Mouse (Mus musculus) intestine, postnatal 0 days (tissue): ENCODE measurements around the gene Mfsd11. TPM values are rescaled to one million over a fixed set of nuclear protein-coding genes. Genes with fewer than 3 reads are reported as not detected.

Experiments used
- ATAC-seq: fragments of 200-750 bp; cut with Nextera tagmentation; 2 replicates; pipeline ENCODE4 v1.8.0; 2017; ENCODE audit warnings: mild to moderate bottlenecking, moderate TSS enrichment, moderate library complexity
- H3K27ac ChIP-seq: fragments of 300-500 bp; sonication (generic); 2 replicates; pipeline ENCODE4 v1.5.1; 2014; ENCODE audit warnings: mild to moderate bottlenecking, low read depth, low read length, moderate library complexity
- H3K27me3 ChIP-seq: fragments of 300-500 bp; sonication (generic); replicated peaks from 2 replicates; pipeline ENCODE4 v1.6.1; 2014; ENCODE audit warnings: low read length, mixed read lengths; ENCODE audit not compliant: control insufficient read depth, insufficient read depth
- H3K36me3 ChIP-seq: fragments of 300-500 bp; sonication (generic); 2 replicates; pipeline ENCODE4 v1.6.1; 2014; ENCODE audit warnings: mild to moderate bottlenecking, moderate library complexity; ENCODE audit not compliant: control insufficient read depth, insufficient read depth
- H3K4me1 ChIP-seq: fragments of 300-500 bp; sonication (generic); replicated peaks from 2 replicates; pipeline ENCODE4 v1.6.1; 2014; ENCODE audit warnings: antibody characterized with exemption, low read length, mixed read lengths; ENCODE audit not compliant: control insufficient read depth, insufficient read depth
- H3K4me2 ChIP-seq: fragments of 300-500 bp; sonication (generic); replicated peaks from 2 replicates; pipeline ENCODE4 v1.6.1; 2014; ENCODE audit warnings: low read depth, mild to moderate bottlenecking, moderate library complexity
- H3K4me3 ChIP-seq: fragments of 300-500 bp; sonication (generic); 2 replicates; pipeline ENCODE4 v1.5.1; 2014; ENCODE audit warnings: low read depth, low read length
- H3K9ac ChIP-seq: fragments of 300-500 bp; sonication (generic); 2 replicates; pipeline ENCODE4 v1.6.1; 2014; ENCODE audit warnings: mild to moderate bottlenecking, low read depth, low read length
- H3K9me3 ChIP-seq: fragments of 300-500 bp; sonication (generic); 2 replicates; pipeline ENCODE4 v1.6.1; 2016; ENCODE audit warnings: mixed run types; ENCODE audit not compliant: control insufficient read depth
- CTCF ChIP-seq: sonication (generic); IDR thresholded peaks from 2 replicates; pipeline ENCODE4 v1.5.1; 2016; ENCODE audit warnings: low read depth, mild to moderate bottlenecking, control low read depth, antibody characterized with exemption, moderate library complexity
- WGBS: fragments of 180-500 bp; shearing (Covaris S2); extraction: QIAGEN DNeasy Blood & Tissue Kit; methylation state at CpG from one replicate; pipeline ENCODE4 v1.1.7; 2014; 5-methylcytosine and 5-hydroxymethylcytosine counted together
- polyA plus RNA-seq: library from polyadenylated mRNA; unstranded; fragments of >200 nt; fragmentation: Nextera tagmentation; extraction: Ambion mirVana; gene quantifications from 2 replicates; pipeline ENCODE4 v1.2.1, GENCODE M21; 2015

The Mfsd11 gene
- polyA plus RNA-seq, 1 experiment from 2014 or later, result 100 TPM

DNA sequence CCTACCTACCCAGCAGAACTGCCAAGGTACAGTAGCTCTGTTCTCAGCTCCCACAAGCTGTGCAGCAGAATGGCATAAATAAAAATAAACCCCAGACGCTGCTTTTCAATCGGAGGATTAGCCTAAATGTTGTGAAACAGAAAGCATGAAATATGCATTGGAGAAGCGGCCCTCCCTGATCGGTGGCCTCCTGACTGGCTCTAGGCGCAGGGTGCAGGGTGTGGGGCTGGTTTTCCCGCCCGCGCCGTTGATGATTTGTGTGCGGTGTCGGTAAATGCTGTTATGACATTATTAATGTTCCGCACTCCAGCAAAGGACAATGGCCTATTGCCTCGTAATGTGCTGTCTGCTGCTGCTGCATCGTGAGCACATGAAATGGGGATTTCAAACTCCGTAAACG, 61.3 kb downstream of the Mfsd11 start:
- TF ChIP-seq CTCF, result no peak
- no peaks in the 10 kb centered on the region for H3K4me1 ChIP-seq
- H3K27me3 ChIP-seq, result peaks cover 18% of the 10 kb centered on the region; the same call in 1 of the 2 replicates
- ATAC-seq, result no peak
- no peak overlapping the region for H3K4me2 ChIP-seq
- no peaks in the 10 kb centered on the region for H3K36me3 ChIP-seq
- no peak overlapping the region for H3K9ac ChIP-seq
- H3K9me3 ChIP-seq, result no peaks in the 10 kb centered on the region
- H3K4me3 ChIP-seq, result no peak overlapping the region
- 56% methylated on average over 16 of the region's 16 CpGs for WGBS
- no peak overlapping the region for H3K27ac ChIP-seq

DNA sequence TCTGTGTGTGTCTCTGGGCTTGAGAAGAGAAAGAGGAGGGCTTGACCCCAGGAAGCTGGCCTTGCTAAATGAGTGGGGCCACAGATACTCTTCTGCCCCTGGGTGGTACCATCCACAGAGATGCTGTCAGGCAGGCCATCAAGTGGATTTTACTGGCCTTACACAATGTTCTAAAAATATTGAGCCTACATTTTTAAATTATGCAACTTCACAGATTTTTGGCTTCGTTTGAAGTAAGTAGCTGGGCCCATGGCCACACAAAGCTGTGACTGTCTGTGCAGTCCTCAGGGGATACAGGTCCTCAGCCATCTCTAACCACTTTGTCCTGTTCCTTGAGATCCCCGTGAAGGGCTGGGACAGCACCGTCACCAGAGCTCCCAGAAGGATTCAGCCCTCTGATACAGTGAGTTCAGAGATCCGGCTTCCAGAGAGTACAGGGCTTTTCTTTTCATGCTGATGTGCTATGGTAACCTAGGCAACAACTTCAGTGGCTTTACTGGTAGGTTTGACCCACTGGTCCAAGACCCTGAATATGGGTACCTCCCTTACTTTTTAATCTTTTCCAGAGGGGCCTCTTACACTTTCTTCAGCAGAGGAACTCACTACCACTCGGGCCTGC, 62.1 kb downstream of the Mfsd11 start:
- WGBS, result 70% methylated on average over 5 of the region's 5 CpGs
- Histone ChIP-seq H3K36me3 (no peaks in the 10 kb centered on the region), H3K9me3 (no peaks in the 10 kb centered on the region), H3K4me2 (no peak overlapping the region), H3K4me1 (no peaks in the 10 kb centered on the region), H3K4me3 (no peak overlapping the region), H3K27me3 (peaks cover 26% of the 10 kb centered on the region), H3K27ac (no peak overlapping the region), H3K9ac (no peak overlapping the region)
- ATAC-seq, result no peak
- no peak for TF ChIP-seq CTCF

DNA sequence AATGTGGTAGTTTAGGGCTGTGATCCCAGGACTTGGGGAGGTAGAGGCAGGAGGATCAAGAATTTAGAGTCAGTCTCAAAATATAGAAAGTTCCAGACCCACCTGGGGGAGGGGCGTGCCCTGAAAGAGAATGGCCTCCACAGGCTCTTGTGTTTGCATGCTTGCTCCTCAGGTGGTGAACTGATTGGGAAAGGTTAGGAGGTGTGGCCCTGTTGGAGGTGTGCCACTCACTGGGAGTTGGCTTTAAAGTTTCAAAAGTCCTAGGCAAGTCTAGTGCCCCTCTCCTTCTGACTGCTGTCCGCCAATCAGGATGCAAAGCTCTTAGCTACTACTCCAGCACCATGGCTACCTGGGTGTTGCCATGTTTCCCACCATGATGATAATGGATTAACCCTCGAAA, 63.0 kb downstream of the Mfsd11 start:
- Histone ChIP-seq H3K27me3 (peaks cover 35% of the 10 kb centered on the region), H3K27ac (no peak overlapping the region), H3K4me2 (no peak overlapping the region), H3K36me3 (no peaks in the 10 kb centered on the region), H3K4me1 (no peaks in the 10 kb centered on the region), H3K9ac (no peak overlapping the region), H3K4me3 (no peak overlapping the region), H3K9me3 (no peaks in the 10 kb centered on the region)
- TF ChIP-seq CTCF, result no peak
- WGBS, result 80% methylated on average over 3 of the region's 3 CpGs
- no peak for ATAC-seq

DNA sequence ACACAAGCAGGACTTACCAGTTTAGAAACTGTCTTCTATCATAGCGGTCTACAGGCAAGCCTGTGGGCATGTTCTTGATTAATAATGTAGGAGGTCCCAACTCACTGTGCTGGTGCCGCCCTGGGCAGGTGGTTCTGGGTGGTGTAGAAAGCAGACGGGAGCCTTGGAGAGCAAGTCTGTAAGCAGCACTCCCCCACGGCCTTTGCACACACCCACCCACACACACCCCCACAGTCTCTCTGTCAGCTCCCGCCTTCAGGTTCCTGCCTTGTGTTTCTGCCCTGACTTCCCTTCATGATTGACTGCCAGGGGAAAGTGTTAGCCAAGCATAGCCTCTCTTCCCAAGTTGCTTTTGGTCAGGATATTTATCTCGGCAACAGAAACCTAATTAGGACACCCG, 65.1 kb downstream of the Mfsd11 start:
- H3K4me3 ChIP-seq, result no peak overlapping the region
- H3K36me3 ChIP-seq, result no peaks in the 10 kb centered on the region
- no peaks in the 10 kb centered on the region for H3K9me3 ChIP-seq
- H3K4me1 ChIP-seq, result no peaks in the 10 kb centered on the region
- no peak for ATAC-seq
- no peak overlapping the region for H3K4me2 ChIP-seq
- H3K27ac ChIP-seq, result no peak overlapping the region
- 46% methylated on average over 7 of the region's 7 CpGs for WGBS
- no peak for TF ChIP-seq CTCF
- peaks cover 54% of the 10 kb centered on the region for H3K27me3 ChIP-seq
- H3K9ac ChIP-seq, result no peak overlapping the region

DNA sequence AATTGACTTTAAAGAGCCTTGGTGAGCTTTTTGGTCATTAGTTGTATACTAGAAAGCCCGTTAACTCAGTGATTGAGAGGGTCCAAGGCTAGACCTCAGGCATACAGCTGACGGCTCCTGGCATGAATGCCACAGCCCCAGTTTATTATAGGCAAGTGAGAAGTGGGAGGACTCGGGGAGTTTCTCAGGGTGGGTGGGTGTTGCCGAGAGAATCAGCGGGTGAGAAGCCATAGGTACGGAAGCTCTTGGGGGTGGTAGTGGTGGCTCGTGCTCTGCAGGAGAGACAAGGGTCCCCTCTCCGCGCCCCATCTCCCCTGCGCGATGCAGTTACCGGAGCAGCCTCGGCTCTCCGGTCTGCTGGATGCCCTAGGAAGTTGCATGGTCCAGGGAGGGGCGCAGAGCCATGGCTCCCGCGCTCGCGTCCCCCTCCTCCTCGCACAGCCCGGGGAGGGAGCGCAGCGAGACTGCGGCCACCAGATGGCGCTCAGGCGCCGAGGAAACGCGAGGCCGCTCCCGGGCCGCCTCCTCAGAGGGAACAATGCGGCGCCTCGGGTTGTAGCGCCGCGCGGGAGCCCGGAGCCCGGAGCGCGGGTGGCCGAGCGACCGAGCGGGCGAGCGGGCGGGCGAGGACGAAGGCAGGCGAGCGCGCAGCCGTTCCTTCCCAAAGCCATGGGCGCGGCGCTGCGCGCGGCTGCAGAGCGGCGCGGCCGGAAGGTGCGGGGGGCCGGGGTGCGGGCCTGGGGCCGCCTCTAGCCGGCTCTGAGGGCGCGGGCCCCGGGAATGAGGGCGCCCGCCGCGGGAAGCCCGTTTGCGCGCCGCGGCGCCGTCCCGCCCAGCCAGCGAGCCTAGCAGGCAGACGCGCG, 66.3 kb downstream of the Mfsd11 start, which contains the start of gene Mgat5b:
Gene Mgat5b, plus strand, starts transcription at position 541 of the 863 bp plus-strand sequence.
- peak within 1 kb of the TSS; percentile 94 for H3K4me2 ChIP-seq
- peak within 1 kb of the TSS; percentile 51 for H3K4me3 ChIP-seq
- no peak within 1 kb of the TSS for H3K27ac ChIP-seq
- ATAC-seq, result peak; percentile 62
- 0 out of 2 replicates have a peak within 1 kb of the TSS, but pooled peaks have one; percentile 37 for H3K9ac ChIP-seq
- H3K27me3 ChIP-seq, result peaks cover 60% of the 10 kb centered on the region
- no peaks in the 10 kb centered on the region for H3K36me3 ChIP-seq
- H3K4me1 ChIP-seq, result no peaks in the 10 kb centered on the region
- peak; percentile 94 for TF ChIP-seq CTCF
- 2% methylated on average over 35 of the region's 90 CpGs for WGBS
- no peaks in the 10 kb centered on the region for H3K9me3 ChIP-seq

DNA sequence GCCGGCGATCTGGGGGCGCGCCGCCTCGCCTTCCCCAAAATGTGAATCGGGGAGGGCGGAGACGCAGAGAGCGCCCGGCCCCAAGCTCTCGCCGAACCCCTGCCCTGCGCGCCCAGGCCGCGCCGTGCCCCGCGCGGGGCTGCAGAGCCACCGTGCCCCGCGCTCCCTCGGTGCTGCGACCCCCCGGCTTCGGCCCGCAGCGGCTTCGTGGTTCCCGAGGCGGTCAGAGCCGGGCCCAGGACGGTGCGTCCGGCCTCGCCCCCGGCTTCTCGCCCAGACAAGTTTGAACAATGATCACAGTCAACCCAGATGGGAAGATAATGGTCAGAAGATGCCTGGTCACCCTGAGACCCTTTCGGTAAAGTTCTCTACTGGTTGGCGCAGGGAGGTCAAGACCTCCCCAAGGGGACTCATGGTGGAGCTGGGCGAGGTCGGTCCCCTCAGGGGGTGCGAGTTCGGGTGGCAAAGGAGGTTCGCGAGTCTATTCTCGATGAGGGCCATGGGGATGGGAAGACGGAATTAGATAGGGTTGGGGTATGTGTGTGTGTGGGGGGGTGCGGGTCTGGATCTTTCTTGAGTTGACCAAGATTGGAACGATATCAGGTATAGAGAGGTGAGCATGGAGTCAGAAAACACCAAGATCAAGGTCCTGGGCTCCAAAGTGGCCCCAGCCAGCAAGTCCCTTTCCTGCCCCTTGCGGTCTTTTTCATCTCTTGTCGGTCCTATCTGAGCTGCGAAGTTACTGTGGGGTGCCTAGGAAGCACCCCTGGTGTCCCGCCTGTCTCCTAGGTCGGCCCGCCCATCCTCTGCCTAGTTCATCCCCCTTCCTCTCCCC, 67.2 kb downstream of the Mfsd11 start:
- 5% methylated on average over 42 of the region's 58 CpGs for WGBS
- peaks cover 60% of the 10 kb centered on the region for H3K27me3 ChIP-seq
- H3K27ac ChIP-seq, result no peak overlapping the region
- no peaks in the 10 kb centered on the region for H3K9me3 ChIP-seq
- 0 out of 2 replicates have a peak overlapping the region, but pooled peaks have one; percentile 37 for H3K9ac ChIP-seq
- no peaks in the 10 kb centered on the region for H3K36me3 ChIP-seq
- H3K4me2 ChIP-seq, result peak overlapping the region; percentile 94
- peak overlapping the region; percentile 51 for H3K4me3 ChIP-seq
- H3K4me1 ChIP-seq, result no peaks in the 10 kb centered on the region
- ATAC-seq, result no peak
- no peak for TF ChIP-seq CTCF
